Mouse (Mus musculus): Measurements from ENCODE around the gene Rps19bp1. TPM values are rescaled to one million over a fixed set of nuclear protein-coding genes. Genes with fewer than 3 reads are reported as not detected.

Gene Rps19bp1
- polyA plus RNA-seq, 1 experiment from 2014 or later = 33.8 TPM

GRCm38 (mm10) chr15:80256242-80256641 is 7.9 kb downstream of the Rps19bp1 start:
- Histone ChIP-seq H3K36me3 (peaks cover 25% of the 10 kb centered on the region), H3K4me2 (peak overlapping the region; percentile 79), H3K4me3 (peak overlapping the region; percentile 95), H3K27me3 (no peaks in the 10 kb centered on the region), H3K4me1 (replicated peaks) (peaks cover 49% of the 10 kb centered on the region), H3K27ac (peak overlapping the region; percentile 99), H3K9me3 (replicated peaks) (no peaks in the 10 kb centered on the region), H3K9ac (peak overlapping the region; percentile 99)
- 4% methylated on average over 16 of the region's 16 CpGs for WGBS
- ATAC-seq (replicated peaks; ENCODE audit: insufficient number of reproducible peaks, insufficient read depth, low FRiP score, low read depth) = no peak

GRCm38 (mm10) chr15:80255646-80256121 is 8.4 kb downstream of the Rps19bp1 start:
- peaks cover 25% of the 10 kb centered on the region for H3K36me3 ChIP-seq
- peak overlapping the region; percentile 99 for H3K27ac ChIP-seq

GRCm38 (mm10) chr15:80254847-80255645 is 9.1 kb downstream of the Rps19bp1 start, which contains the start of gene Atf4:
Gene Atf4, plus strand, starts transcription at chr15:80255184.
- H3K27me3 ChIP-seq = no peaks in the 10 kb centered on the region
- H3K36me3 ChIP-seq = peaks cover 22% of the 10 kb centered on the region
- peak within 1 kb of the TSS; percentile 79 for H3K4me2 ChIP-seq
- peak within 1 kb of the TSS; percentile 99 for H3K9ac ChIP-seq
- WGBS = under 1% methylated on average over 62 of the region's 62 CpGs
- H3K4me3 ChIP-seq = peak within 1 kb of the TSS; percentile 95
- H3K27ac ChIP-seq = peak within 1 kb of the TSS; percentile 99
- no peaks in the 10 kb centered on the region for H3K9me3 ChIP-seq (replicated peaks)
- peak; percentile 91 for ATAC-seq (replicated peaks; ENCODE audit: insufficient number of reproducible peaks, insufficient read depth, low FRiP score, low read depth)
- H3K4me1 ChIP-seq (replicated peaks) = peaks cover 61% of the 10 kb centered on the region

More at GRCm38 (mm10) chr15:80255646-80256121, 8.4 kb downstream of the Rps19bp1 start:
- Histone ChIP-seq H3K9ac (peak overlapping the region; percentile 99), H3K4me2 (peak overlapping the region; percentile 79), H3K27me3 (no peaks in the 10 kb centered on the region), H3K9me3 (replicated peaks) (no peaks in the 10 kb centered on the region), H3K4me3 (peak overlapping the region; percentile 95), H3K4me1 (replicated peaks) (peaks cover 55% of the 10 kb centered on the region)
- WGBS = under 1% methylated on average over 51 of the region's 51 CpGs
- ATAC-seq (replicated peaks; ENCODE audit: insufficient number of reproducible peaks, insufficient read depth, low FRiP score, low read depth) = peak; percentile 54

- no peaks in the 10 kb centered on the region for H3K9me3 ChIP-seq (replicated peaks)
- peaks cover 30% of the 10 kb centered on the region for H3K36me3 ChIP-seq
- H3K9ac ChIP-seq = peak overlapping the region; percentile 69
- ATAC-seq (replicated peaks; ENCODE audit: insufficient number of reproducible peaks, insufficient read depth, low FRiP score, low read depth) = no peak
- peak overlapping the region; percentile 99 for H3K27ac ChIP-seq
- H3K4me2 ChIP-seq = peak overlapping the region; percentile 79
- 30% methylated on average over 6 of the region's 6 CpGs for WGBS
- H3K27me3 ChIP-seq = no peaks in the 10 kb centered on the region
- peaks cover 66% of the 10 kb centered on the region for H3K4me1 ChIP-seq (replicated peaks)
- H3K4me3 ChIP-seq = peak overlapping the region; percentile 95
Observed at GRCm38 (mm10) chr15:80254207-80254606, 9.9 kb downstream of the Rps19bp1 start.

GRCm38 (mm10) chr15:80253530-80253929 is 10.6 kb downstream of the Rps19bp1 start:
- Histone ChIP-seq H3K36me3 (peaks cover 37% of the 10 kb centered on the region), H3K9me3 (replicated peaks) (no peaks in the 10 kb centered on the region), H3K27me3 (no peaks in the 10 kb centered on the region), H3K4me3 (no peak overlapping the region), H3K9ac (no peak overlapping the region), H3K4me2 (no peak overlapping the region), H3K27ac (peak overlapping the region; percentile 99), H3K4me1 (replicated peaks) (peaks cover 64% of the 10 kb centered on the region)
- 25% methylated on average over 2 of the region's 2 CpGs for WGBS
- no peak for ATAC-seq (replicated peaks; ENCODE audit: insufficient number of reproducible peaks, insufficient read depth, low FRiP score, low read depth)

GRCm38 (mm10) chr15:80250586-80250985 is 13.5 kb downstream of the Rps19bp1 start:
- Histone ChIP-seq H3K36me3 (peaks cover 43% of the 10 kb centered on the region), H3K4me3 (no peak overlapping the region), H3K4me2 (0 out of 2 replicates have a peak overlapping the region, but pooled peaks have one; percentile 2), H3K9ac (0 out of 2 replicates have a peak overlapping the region, but pooled peaks have one; percentile 29), H3K27ac (peak overlapping the region; percentile 69), H3K9me3 (replicated peaks) (no peaks in the 10 kb centered on the region), H3K4me1 (replicated peaks) (peaks cover 42% of the 10 kb centered on the region), H3K27me3 (no peaks in the 10 kb centered on the region)
- WGBS = 24% methylated on average over 6 of the region's 6 CpGs
- no peak for ATAC-seq (replicated peaks; ENCODE audit: insufficient number of reproducible peaks, insufficient read depth, low FRiP score, low read depth)

- H3K9ac ChIP-seq = no peak overlapping the region
- no peaks in the 10 kb centered on the region for H3K27me3 ChIP-seq
- H3K4me3 ChIP-seq = no peak overlapping the region
- H3K36me3 ChIP-seq = peaks cover 50% of the 10 kb centered on the region
- no peak overlapping the region; the same call in 1 of the 2 replicates for H3K27ac ChIP-seq
- no peak overlapping the region for H3K4me2 ChIP-seq
- ATAC-seq (replicated peaks; ENCODE audit: insufficient number of reproducible peaks, insufficient read depth, low FRiP score, low read depth) = no peak
- peaks cover 42% of the 10 kb centered on the region for H3K4me1 ChIP-seq (replicated peaks)
- H3K9me3 ChIP-seq (replicated peaks) = no peaks in the 10 kb centered on the region
- 90% methylated on average over 10 of the region's 10 CpGs for WGBS
Observed at GRCm38 (mm10) chr15:80249672-80250071, 14.4 kb downstream of the Rps19bp1 start.

GRCm38 (mm10) chr15:80248596-80248995 is 15.5 kb downstream of the Rps19bp1 start:
- no peak for ATAC-seq (replicated peaks; ENCODE audit: insufficient number of reproducible peaks, insufficient read depth, low FRiP score, low read depth)
- Histone ChIP-seq H3K9ac (no peak overlapping the region), H3K4me3 (no peak overlapping the region), H3K4me1 (replicated peaks) (peaks cover 32% of the 10 kb centered on the region), H3K27ac (no peak overlapping the region), H3K36me3 (peaks cover 58% of the 10 kb centered on the region), H3K4me2 (no peak overlapping the region), H3K9me3 (replicated peaks) (no peaks in the 10 kb centered on the region), H3K27me3 (no peaks in the 10 kb centered on the region)
- 94% methylated on average over 1 of the region's 1 CpGs for WGBS

- Histone ChIP-seq H3K27me3 (no peaks in the 10 kb centered on the region), H3K4me2 (no peak overlapping the region), H3K9ac (no peak overlapping the region), H3K4me3 (no peak overlapping the region), H3K36me3 (peaks cover 61% of the 10 kb centered on the region), H3K27ac (no peak overlapping the region), H3K4me1 (replicated peaks) (peaks cover 28% of the 10 kb centered on the region), H3K9me3 (replicated peaks) (no peaks in the 10 kb centered on the region)
- ATAC-seq (replicated peaks; ENCODE audit: insufficient number of reproducible peaks, insufficient read depth, low FRiP score, low read depth) = no peak
- 93% methylated on average over 12 of the region's 12 CpGs for WGBS
Observed at GRCm38 (mm10) chr15:80248135-80248534, 16.0 kb downstream of the Rps19bp1 start.

- H3K36me3 ChIP-seq = peaks cover 39% of the 10 kb centered on the region
- H3K9me3 ChIP-seq (replicated peaks) = no peaks in the 10 kb centered on the region
- H3K4me1 ChIP-seq (replicated peaks) = peaks cover 19% of the 10 kb centered on the region
- peak within 1 kb of the TSS; percentile 83; the same call in 1 of the 2 replicates for H3K27ac ChIP-seq
- WGBS = 80% methylated on average over 9 of the region's 9 CpGs
- peak within 1 kb of the TSS; percentile 88 for H3K9ac ChIP-seq
- H3K4me3 ChIP-seq = peak within 1 kb of the TSS; percentile 82
- no peak for ATAC-seq (replicated peaks; ENCODE audit: insufficient number of reproducible peaks, insufficient read depth, low FRiP score, low read depth)
- no peaks in the 10 kb centered on the region for H3K27me3 ChIP-seq
- peak within 1 kb of the TSS; percentile 81 for H3K4me2 ChIP-seq
Observed at GRCm38 (mm10) chr15:80235535-80235934, 28.6 kb downstream of the Rps19bp1 start, which contains the start of gene AC140267.1. Gene AC140267.1, plus strand, starts transcription at chr15:80235835.

GRCm38 (mm10) chr15:80233733-80234509 is 30.2 kb downstream of the Rps19bp1 start, which contains the start of gene Mief1:
Gene Mief1, plus strand, starts transcription at chr15:80234018.
- Histone ChIP-seq H3K27ac (peak within 1 kb of the TSS; percentile 83), H3K9ac (peak within 1 kb of the TSS; percentile 88), H3K9me3 (replicated peaks) (no peaks in the 10 kb centered on the region), H3K36me3 (peaks cover 32% of the 10 kb centered on the region), H3K27me3 (no peaks in the 10 kb centered on the region), H3K4me1 (replicated peaks) (peaks cover 19% of the 10 kb centered on the region), H3K4me3 (peak within 1 kb of the TSS; percentile 82), H3K4me2 (peak within 1 kb of the TSS; percentile 81)
- WGBS = under 1% methylated on average over 67 of the region's 67 CpGs
- ATAC-seq (replicated peaks; ENCODE audit: insufficient number of reproducible peaks, insufficient read depth, low FRiP score, low read depth) = peak; percentile 98
